Mouse (Mus musculus) gastrocnemius, postnatal 14 days (tissue): ENCODE data around the gene Pdia6. TPM values are rescaled to one million over a fixed set of nuclear protein-coding genes. Genes with fewer than 3 reads are reported as not detected.

ENCODE experiments used
- DNase-seq: peaks from one replicate; pipeline ENCODE4 v3.0.0; 2021; ENCODE audit warnings: mixed read lengths
- intact Hi-C: fragments of 180-260 bp; cut with DNase I; formaldehyde crosslinking; loops from one replicate; pipeline ENCODE4 v1.15.1; 2025; ENCODE audit warnings: low total_unique reads
- total RNA-seq, 2 experiments: library from RNA; stranded (reverse); gene quantifications; 2 replicates each; pipeline ENCODE4 v1.2.3; 2021

The Pdia6 gene
- total RNA-seq, 2 experiments from 2014 or later: 55.3 to 68.7 TPM

- intact Hi-C loops: no loop called here
- DNase-seq: no peak
Measured at GRCm38 (mm10) chr12:17324549-17325470, 58.5 kb downstream of the Pdia6 start.

GRCm38 (mm10) chr12:17329259-17329658, 62.9 kb downstream of the Pdia6 start, which contains the start of gene Atp6v1c2:
Atp6v1c2 (minus strand) TSS chr12:17329359.
- intact Hi-C loops: no loop called here
- DNase-seq: no peak

- no peak for DNase-seq
- intact Hi-C loops: no loop called here
Measured at GRCm38 (mm10) chr12:17333459-17333858, 67.1 kb downstream of the Pdia6 start.

Other genes starting within 250 kb of the Pdia6 start
- 1 to 10 TPM in 1 of 2 experiments, under 1 TPM in 1; 1.00 to 1.7 TPM for gene Kcnf1, start 89.7 kb upstream of the Pdia6 start, total RNA-seq
- gene Atp6v1c2, start 62.8 kb downstream of the Pdia6 start, total RNA-seq: not detected
- 1 to 10 TPM; 6.6 to 9.3 TPM for gene Nol10, start 81.9 kb downstream of the Pdia6 start, total RNA-seq